8 mouse cellular contexts compared by ENCODE assay signal in the genomic region with DNA sequence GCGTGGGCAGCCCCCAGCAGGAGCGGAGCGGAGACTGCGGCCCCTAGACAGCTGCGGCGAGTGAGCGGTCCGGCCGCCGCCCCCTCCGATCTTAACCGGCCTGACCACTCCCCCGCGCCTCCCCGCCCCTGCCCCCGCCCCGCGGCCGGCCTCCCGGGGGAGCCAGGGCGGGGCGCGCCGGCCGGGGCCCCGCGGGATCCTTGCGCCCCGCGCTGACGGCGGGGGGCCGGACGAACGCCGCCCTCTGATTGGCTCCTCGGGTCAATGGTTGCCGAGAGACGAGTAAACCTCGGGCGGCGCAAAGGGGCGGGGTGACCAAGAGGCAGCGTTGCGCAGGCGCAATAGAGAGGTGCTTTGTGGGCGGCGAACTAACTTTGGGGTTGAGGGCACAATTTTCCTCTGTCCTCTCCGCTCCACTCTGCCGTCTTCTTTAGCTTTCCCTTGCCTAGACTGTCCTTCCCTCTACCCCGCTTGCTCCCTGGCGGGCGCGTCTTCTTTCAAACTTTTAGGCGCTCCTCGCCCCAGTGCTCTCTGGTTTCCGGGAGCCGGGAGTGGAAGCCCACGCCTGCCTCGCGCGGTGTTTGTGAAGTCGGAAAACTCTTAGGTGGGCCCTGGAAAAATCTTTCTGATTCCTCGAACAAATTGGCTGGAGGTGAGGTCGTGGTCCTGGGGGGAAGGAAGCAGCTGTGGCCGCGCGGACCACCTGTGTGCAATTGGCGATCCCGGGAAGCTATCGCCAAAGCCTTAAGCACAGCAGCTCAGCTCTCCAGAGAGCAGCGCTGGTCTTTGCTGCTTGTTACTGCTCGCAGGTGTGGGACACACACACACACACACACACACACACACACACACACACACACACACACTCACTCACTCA. TPM values are rescaled to one million over a fixed set of nuclear protein-coding genes. Genes with fewer than 3 reads are reported as not detected.
DNase-seq lines count a peak whose midpoint lies in the region; ATAC-seq and TF ChIP-seq lines count a peak whose summit lies in the region.

A gene (minus strand): TSS at position 192 of the 877 bp plus-strand sequence.

- H3K79me2 ChIP-seq in liver, adult 2 months (ENCODE audit: control insufficient read depth, insufficient read depth, low read length) = no peaks in the 10 kb centered on the region
- H3K79me2 ChIP-seq in myocyte (ENCODE audit: control insufficient read depth, insufficient read depth) = no peaks in the 10 kb centered on the region

- peak; percentile 94 for DNase-seq in A20 (ENCODE audit: low read depth, low spot score)
- DNase-seq in brain, adult 2 months (ENCODE audit: low read depth, low spot score) = peak; percentile 88
- peak; percentile 86 for DNase-seq in liver, adult 2 months (ENCODE audit: extremely low read depth, low read depth, low spot score)
- DNase-seq in splenic B cell, adult 2 months (ENCODE audit: low read depth, low spot score) = peak; percentile 96

- peak within 1 kb of the TSS; percentile 75 for H3K9ac ChIP-seq in heart, embryonic 11.5 days (ENCODE audit: low read depth, low read length)
- peak within 1 kb of the TSS; percentile 72 for H3K9ac ChIP-seq in kidney, embryonic 16.5 days (replicated peaks; ENCODE audit: low read length)
- H3K9ac ChIP-seq in liver, adult 2 months (ENCODE audit: low read depth, low read length) = peak within 1 kb of the TSS; percentile 81

- no peak within 1 kb of the TSS for H3ac ChIP-seq in myocyte (ENCODE audit: control insufficient read depth, insufficient read length)

- peak; percentile 89 for TF ChIP-seq POLR2A in liver, adult 2 months (IDR thresholded peaks at IDR 0.05; ENCODE audit: extremely low read depth, insufficient read depth, low read length)
- TF ChIP-seq POLR2A in myocyte (IDR thresholded peaks at IDR 0.05; ENCODE audit: insufficient read length, low read depth) = peak; percentile 46

- H3K4me2 ChIP-seq in heart, embryonic 11.5 days = peak within 1 kb of the TSS; percentile 99
- H3K4me2 ChIP-seq in kidney, embryonic 16.5 days (replicated peaks; ENCODE audit: low read depth, low read length) = peak within 1 kb of the TSS; percentile 100
- peak within 1 kb of the TSS; percentile 81 for H3K4me2 ChIP-seq in myocyte (ENCODE audit: low read depth)

- H3K27me3 ChIP-seq in heart, embryonic 11.5 days (ENCODE audit: control insufficient read depth, insufficient read depth, low read length) = peaks cover 10% of the 10 kb centered on the region
- peaks cover 24% of the 10 kb centered on the region for H3K27me3 ChIP-seq in kidney, embryonic 16.5 days (ENCODE audit: insufficient read depth, low read length)
- no peaks in the 10 kb centered on the region for H3K27me3 ChIP-seq in liver, adult 2 months (ENCODE audit: control insufficient read depth, insufficient read depth, low read length)
- peaks cover 14% of the 10 kb centered on the region for H3K27me3 ChIP-seq in myocyte (ENCODE audit: control insufficient read depth, insufficient read depth, insufficient read length)
- H3K27me3 ChIP-seq in splenic B cell, adult 2 months (ENCODE audit: control insufficient read depth, insufficient read depth, low read length, poor library complexity, severe bottlenecking) = no peaks in the 10 kb centered on the region

- peak; percentile 72 for ATAC-seq in erythroblast, adult 5-6 weeks (replicated peaks; ENCODE audit: low FRiP score, poor library complexity, severe bottlenecking)
- ATAC-seq in heart, embryonic 11.5 days (replicated peaks; ENCODE audit: insufficient number of reproducible peaks, low FRiP score, low TSS enrichment) = peak; percentile 96
- peak; percentile 95 for ATAC-seq in kidney, embryonic 16.5 days (ENCODE audit: low FRiP score, low TSS enrichment)

- peak within 1 kb of the TSS; percentile 46 for H3K27ac ChIP-seq in heart, embryonic 11.5 days (ENCODE audit: low read depth, low read length)
- H3K27ac ChIP-seq in kidney, embryonic 16.5 days (ENCODE audit: low read length) = peak within 1 kb of the TSS; percentile 35; the same call in 1 of the 2 replicates
- peak within 1 kb of the TSS; percentile 51 for H3K27ac ChIP-seq in liver, adult 2 months (replicated peaks; ENCODE audit: insufficient read depth, low read depth, low read length)

- peaks cover 7% of the 10 kb centered on the region; the same call in 1 of the 2 replicates for H3K4me1 ChIP-seq in heart, embryonic 11.5 days (ENCODE audit: control insufficient read depth, insufficient read depth, low read length)
- H3K4me1 ChIP-seq in kidney, embryonic 16.5 days (ENCODE audit: insufficient read depth, low read length) = peaks cover 6% of the 10 kb centered on the region
- H3K4me1 ChIP-seq in liver, adult 2 months (ENCODE audit: control insufficient read depth, insufficient read depth, low read length) = peaks cover 11% of the 10 kb centered on the region; the same call in 1 of the 2 replicates

- TF ChIP-seq CTCF in liver, adult 2 months (IDR thresholded peaks at IDR 0.05; ENCODE audit: low read depth, low read length) = no peak

- H3K4me3 ChIP-seq in heart, embryonic 11.5 days (ENCODE audit: low read depth, low read length) = peak within 1 kb of the TSS; percentile 76
- peak within 1 kb of the TSS; percentile 68 for H3K4me3 ChIP-seq in kidney, embryonic 16.5 days (ENCODE audit: low read length)
- H3K4me3 ChIP-seq in liver, adult 2 months (ENCODE audit: insufficient read depth, low read depth, low read length) = peak within 1 kb of the TSS; percentile 88
- peak within 1 kb of the TSS; percentile 43 for H3K4me3 ChIP-seq in myocyte

- under 1% methylated on average over 69 of the region's 73 CpGs for WGBS in heart, embryonic 11.5 days (ENCODE audit: insufficient replicate concordance)
- under 1% methylated on average over 60 of the region's 73 CpGs for WGBS in kidney, embryonic 16.5 days
- under 1% methylated on average over 59 of the region's 73 CpGs for WGBS in liver, adult 2 months

- H3K9me3 ChIP-seq in heart, embryonic 11.5 days (replicated peaks; ENCODE audit: control insufficient read depth, low read length) = no peaks in the 10 kb centered on the region
- H3K9me3 ChIP-seq in kidney, embryonic 16.5 days (ENCODE audit: low read length) = no peaks in the 10 kb centered on the region

- no peaks in the 10 kb centered on the region for H3K36me3 ChIP-seq in heart, embryonic 11.5 days (ENCODE audit: control insufficient read depth, insufficient read depth, low read length)
- H3K36me3 ChIP-seq in kidney, embryonic 16.5 days (ENCODE audit: insufficient read depth, low read length) = no peaks in the 10 kb centered on the region
- H3K36me3 ChIP-seq in liver, adult 2 months (ENCODE audit: control insufficient read depth, insufficient read depth, low read length) = no peaks in the 10 kb centered on the region
- H3K36me3 ChIP-seq in myocyte (ENCODE audit: control insufficient read depth, insufficient read depth) = no peaks in the 10 kb centered on the region
- H3K36me3 ChIP-seq in splenic B cell, adult 2 months (ENCODE audit: control insufficient read depth, insufficient read depth, low read length, poor library complexity, severe bottlenecking) = no peaks in the 10 kb centered on the region

TF ChIP-seq in myocyte, 11 proteins besides CTCF, POLR2A, EP300 and RAD21:
- no peak for TF ChIP-seq E2F4 (IDR thresholded peaks at IDR 0.05; ENCODE audit: insufficient read depth)
- TF ChIP-seq MYOD1 (IDR thresholded peaks at IDR 0.05; ENCODE audit: control insufficient read depth in 1 of 3, insufficient read length in 2 of 3, low read depth in 2 of 3) = peak in 2 of 3 experiments; percentile 55 to 73
- TF ChIP-seq CEBPB (IDR thresholded peaks at IDR 0.05; ENCODE audit: insufficient read depth, poor library complexity, severe bottlenecking) = no peak
- TF ChIP-seq USF1 (IDR thresholded peaks at IDR 0.05; ENCODE audit: low read depth) = no peak
- TF ChIP-seq POLR2AphosphoS2 (IDR thresholded peaks at IDR 0.05; ENCODE audit: insufficient read length, low read depth) = peak; percentile 43
- no peak for TF ChIP-seq TCF12 (IDR thresholded peaks at IDR 0.05; ENCODE audit: insufficient read depth, poor library complexity, severe bottlenecking)
- no peak for TF ChIP-seq MAX (IDR thresholded peaks at IDR 0.05; ENCODE audit: low read depth)
- no peak for TF ChIP-seq TCF3 (IDR thresholded peaks at IDR 0.05; ENCODE audit: insufficient read length, low read depth)
- TF ChIP-seq MYOG (IDR thresholded peaks at IDR 0.05; ENCODE audit: control insufficient read depth in 1 of 3, insufficient read depth in 1 of 3, insufficient read length in 2 of 3, low read depth in 2 of 3) = peak in 2 of 3 experiments; percentile 61 to 67
- no peak for TF ChIP-seq SRF (IDR thresholded peaks at IDR 0.05; ENCODE audit: control insufficient read depth, insufficient read length, low read depth)

RNA-seq across cellular contexts. Expression of the gene that starts here (rescaled TPM):
- total RNA-seq in erythroblast, adult 5-6 weeks (2015; ENCODE audit: low replicate concordance) = 608 and 670 TPM in 2 replicates
- 1,090 and 1,183 TPM in 2 replicates for total RNA-seq in erythroblast, adult 5-6 weeks (2017; ENCODE audit: low replicate concordance)
- polyA plus RNA-seq in heart, embryonic 11.5 days (2014; fragmentation: Nextera tagmentation; extraction: Ambion mirVana) = 7.4 and 8.3 TPM in 2 replicates
- polyA plus RNA-seq in kidney, embryonic 16.5 days (2015; fragmentation: Nextera tagmentation; extraction: Ambion mirVana) = 8.3 and 9.2 TPM in 2 replicates
- 6.7 and 9.4 TPM in 2 replicates for total RNA-seq in liver, adult 2 months (2014; rRNA removed)
- 2.3 and 3.1 TPM in 2 replicates for polyA plus RNA-seq in liver, adult 2 months (2012; rRNA removed)
- polyA plus RNA-seq in myocyte (2012; fragmentation: generic; extraction: Trizol) = 0.13 TPM

Comparison
In these comparisons a context has a peak if more than half of its experiments do, and no peak if none do; other contexts are left out.
1. Peak in every context shown above with its lines: DNase-seq, ATAC-seq, H3K4me3 ChIP-seq and H3K27ac ChIP-seq.
2. RNA of the gene that starts here (total RNA-seq): 608 to 1,183 TPM in erythroblast, adult 5-6 weeks; 6.7 to 9.4 TPM in liver, adult 2 months; every median in the first group is over 10 times any median in the second.